Mouse (Mus musculus) thymus, postnatal 0 days (tissue): ENCODE data around the gene Flt4. TPM values are rescaled to one million over a fixed set of nuclear protein-coding genes. Genes with fewer than 3 reads are reported as not detected.
A peak's percentile ranks its signal among the peaks of the same experiment; 100 is the strongest.
"Not testable (repeated sequence)": the region's sequence is repeated elsewhere in the genome, so short reads cannot be mapped to it uniquely, and the experiment has no call there.

ENCODE experiments used
- DNase-seq: peaks from one replicate; pipeline ENCODE4 v3.0.0-alpha.2; 2015; ENCODE audit warnings: low spot score
- polyA plus RNA-seq: library from polyadenylated mRNA; unstranded; fragments of >200 nt; fragmentation: Nextera tagmentation; extraction: Ambion mirVana; gene quantifications from 2 replicates; pipeline ENCODE4 v1.2.1, GENCODE M21; 2015

Gene Flt4
- polyA plus RNA-seq = 0.31 and 0.35 TPM in 2 replicates

- not testable (repeated sequence) for DNase-seq
These were observed at the start of gene Flt4 for GRCm38 (mm10) chr11:49608938-49609867. TSS of gene Flt4 (plus strand) at chr11:49609263.

- peak; percentile 8 for DNase-seq
These were observed 34.0 kb upstream of the Flt4 start for GRCm38 (mm10) chr11:49575054-49575453.

DNA sequence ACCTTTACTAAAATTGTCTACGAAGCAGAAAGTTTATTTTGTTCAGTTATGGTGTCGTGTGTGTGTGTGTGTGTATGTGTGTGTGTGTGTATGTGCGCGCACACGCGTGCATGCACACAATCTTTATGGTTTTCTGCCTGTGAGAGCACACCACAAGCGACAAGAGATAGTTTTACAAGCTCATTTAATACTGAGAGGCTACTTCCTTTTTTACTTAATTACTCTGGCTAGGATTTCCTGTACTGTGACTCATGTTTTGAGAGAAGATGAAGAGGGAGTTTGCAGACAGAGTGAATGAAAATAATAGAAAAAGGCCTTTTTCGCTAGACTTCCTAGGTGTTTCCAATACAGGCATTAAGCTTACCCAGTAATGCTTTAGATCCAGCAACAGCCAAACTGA lies 28.6 kb upstream of the Flt4 start:
- not testable (repeated sequence) for DNase-seq

DNA sequence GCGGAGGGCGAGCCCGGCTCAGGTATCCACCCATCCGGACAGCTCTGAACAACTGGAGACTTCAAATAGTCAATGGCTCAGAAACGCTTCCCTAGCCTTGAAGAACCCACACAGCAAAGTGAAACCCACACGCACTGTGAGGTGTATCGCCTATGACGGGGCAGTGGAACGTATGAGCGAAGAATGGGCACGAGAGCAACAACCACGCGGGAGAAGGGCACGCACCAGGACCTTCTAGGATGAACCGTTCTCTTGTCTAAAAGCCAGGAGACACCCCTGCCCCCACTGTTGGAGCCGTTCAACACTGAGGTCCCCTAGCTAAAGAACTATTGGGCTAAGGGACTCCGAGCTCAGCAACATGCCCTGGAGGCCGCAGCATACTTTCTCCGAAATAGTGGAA lies 18.9 kb upstream of the Flt4 start:
- no peak for DNase-seq

DNA sequence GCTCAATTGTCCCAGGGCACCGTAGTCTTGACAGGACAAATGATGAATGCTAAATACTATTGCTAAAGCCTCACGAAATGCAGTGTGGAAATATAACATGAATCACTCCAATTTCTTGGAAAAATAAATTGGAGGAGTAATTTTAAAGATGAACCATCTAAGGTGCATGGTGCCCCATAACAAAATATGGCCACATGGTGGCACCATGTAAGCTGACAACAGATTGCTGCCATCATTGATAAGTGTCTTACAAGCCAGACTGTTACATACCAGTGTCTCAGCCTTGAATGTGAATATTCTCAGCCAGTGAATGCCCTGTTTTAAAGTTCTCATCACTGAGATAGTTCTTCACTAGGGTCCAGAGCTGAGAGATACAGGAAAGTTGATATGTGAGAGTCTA lies 11.9 kb upstream of the Flt4 start:
- DNase-seq = not testable (repeated sequence)

GRCm38 (mm10) chr11:49608306-49608705 lies 757 bp upstream of the Flt4 start:
- not testable (repeated sequence) for DNase-seq

- not testable (repeated sequence) for DNase-seq
These were observed 1.1 kb downstream of the Flt4 start for GRCm38 (mm10) chr11:49609868-49610824.

GRCm38 (mm10) chr11:49611349-49611748 lies 2.3 kb downstream of the Flt4 start:
- not testable (repeated sequence) for DNase-seq

DNA sequence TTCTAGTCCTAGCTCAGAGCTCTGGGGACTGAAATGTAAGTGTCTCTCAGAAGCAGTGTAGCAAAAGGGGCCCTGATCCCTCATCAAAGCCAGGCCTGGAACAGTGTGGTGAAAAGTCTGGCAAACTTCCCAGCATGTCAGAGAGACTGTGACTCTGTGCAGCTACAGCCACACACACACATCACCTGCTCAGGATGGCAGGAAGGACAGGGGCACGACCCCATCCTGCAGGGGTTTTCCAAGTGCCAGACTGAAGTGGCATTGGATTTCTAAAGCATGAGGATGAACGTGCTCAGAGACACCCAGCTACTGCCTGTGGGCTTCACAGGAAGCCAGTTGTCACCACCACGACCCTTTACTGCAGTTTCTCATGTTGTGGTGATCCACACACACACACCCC lies 3.1 kb downstream of the Flt4 start:
- no peak for DNase-seq

DNA sequence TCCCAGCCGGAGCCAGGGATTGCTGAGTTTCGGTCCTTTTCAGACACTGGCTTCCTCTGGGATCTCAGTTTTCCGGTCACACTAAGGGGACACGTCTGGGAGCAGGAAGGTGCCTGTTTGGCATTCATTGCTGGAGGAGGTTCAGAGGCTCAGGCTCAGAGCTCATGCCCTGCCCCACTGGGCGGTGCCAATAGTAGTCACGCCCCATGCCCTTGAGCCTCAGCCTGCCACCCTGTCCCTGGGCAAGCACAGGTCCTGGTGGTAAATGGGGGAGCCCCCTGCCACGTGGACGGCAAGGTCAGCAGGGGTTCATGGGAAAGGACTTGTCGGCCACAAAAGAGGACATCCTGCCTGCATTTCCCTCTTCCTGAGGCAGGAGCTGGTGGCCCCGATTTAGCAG lies 4.3 kb downstream of the Flt4 start:
- no peak for DNase-seq

GRCm38 (mm10) chr11:49615856-49616725 lies 7.0 kb downstream of the Flt4 start:
- DNase-seq = no peak

- DNase-seq = no peak
These were observed 9.4 kb downstream of the Flt4 start for GRCm38 (mm10) chr11:49618476-49618875.

DNA sequence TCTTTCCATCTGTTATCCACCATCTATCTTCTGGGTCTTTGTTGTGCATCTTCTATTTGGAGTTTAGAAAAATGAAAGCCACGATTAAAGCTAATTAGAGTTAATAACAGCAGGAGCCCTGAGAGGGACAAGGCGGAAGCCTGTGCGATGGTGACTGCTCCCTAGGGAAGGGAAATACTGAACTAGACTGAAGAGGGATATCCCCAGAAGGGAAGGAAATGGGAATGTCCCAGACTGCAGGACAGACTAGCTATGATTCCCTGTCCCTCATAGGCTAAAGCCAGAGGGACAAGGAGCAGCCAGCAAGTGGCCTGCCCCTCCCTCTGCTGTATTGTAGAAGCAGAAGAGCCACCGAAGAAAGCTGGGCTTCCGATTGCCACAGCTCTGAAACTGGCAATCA lies 12.9 kb downstream of the Flt4 start:
- no peak for DNase-seq

DNA sequence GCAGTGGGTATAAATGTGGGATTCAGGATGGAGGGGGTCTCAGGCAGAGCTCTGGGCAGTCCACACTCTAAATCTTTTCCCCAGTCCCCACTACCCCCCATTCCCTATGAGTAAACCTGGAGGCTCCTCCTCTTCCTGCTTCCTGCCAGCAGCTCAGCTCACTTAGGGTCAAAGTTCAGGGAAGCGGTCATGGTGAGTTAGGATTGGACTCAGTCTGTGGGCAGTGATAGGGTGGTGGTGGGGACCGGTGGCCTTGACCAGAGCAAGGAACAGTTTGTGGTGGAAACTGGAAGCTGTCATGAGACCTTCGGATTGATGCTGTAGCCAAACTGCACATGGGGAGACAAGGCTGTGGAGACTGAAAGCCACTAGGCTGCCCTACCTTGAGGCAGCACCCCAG lies 15.1 kb downstream of the Flt4 start:
- no peak for DNase-seq

DNA sequence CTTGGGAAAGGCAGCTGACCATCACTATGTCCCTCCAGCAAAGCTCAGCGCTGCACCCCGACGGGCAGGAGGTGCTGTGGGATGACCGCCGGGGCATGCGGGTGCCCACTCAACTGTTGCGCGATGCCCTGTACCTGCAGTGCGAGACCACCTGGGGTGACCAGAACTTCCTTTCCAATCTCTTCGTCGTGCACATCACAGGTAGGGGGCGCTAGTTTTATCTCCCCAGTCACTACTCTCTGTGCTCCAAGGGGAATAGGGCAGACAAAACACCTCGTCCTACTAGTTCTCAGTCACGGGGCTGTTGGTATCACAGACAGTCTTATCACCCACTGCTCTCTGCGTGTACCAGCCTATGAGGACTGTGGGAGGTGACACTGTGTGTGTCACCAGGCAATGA lies 16.8 kb downstream of the Flt4 start:
- DNase-seq = no peak

- no peak for DNase-seq
These were observed 17.7 kb downstream of the Flt4 start for GRCm38 (mm10) chr11:49626748-49627147.

DNA sequence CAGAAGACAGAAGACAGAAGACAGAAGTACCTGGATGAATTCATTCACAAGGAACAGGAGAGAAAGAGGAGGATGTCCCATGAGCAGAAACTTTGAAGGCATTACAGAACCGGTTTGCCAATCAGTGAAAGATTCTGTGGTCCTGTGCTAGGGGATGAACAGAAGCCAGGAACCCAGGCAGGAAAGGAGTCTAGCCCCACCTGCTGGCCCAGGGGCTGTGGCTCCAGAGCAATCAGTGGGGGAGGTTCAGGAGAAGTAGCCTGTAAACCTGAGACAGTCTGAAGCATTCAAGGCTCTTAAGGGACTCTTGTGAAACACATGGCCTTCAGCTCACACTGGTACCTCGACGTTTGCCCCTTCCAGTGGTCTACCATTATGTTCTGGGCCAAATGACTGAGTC lies 22.1 kb downstream of the Flt4 start:
- peak; percentile 26 for DNase-seq

DNA sequence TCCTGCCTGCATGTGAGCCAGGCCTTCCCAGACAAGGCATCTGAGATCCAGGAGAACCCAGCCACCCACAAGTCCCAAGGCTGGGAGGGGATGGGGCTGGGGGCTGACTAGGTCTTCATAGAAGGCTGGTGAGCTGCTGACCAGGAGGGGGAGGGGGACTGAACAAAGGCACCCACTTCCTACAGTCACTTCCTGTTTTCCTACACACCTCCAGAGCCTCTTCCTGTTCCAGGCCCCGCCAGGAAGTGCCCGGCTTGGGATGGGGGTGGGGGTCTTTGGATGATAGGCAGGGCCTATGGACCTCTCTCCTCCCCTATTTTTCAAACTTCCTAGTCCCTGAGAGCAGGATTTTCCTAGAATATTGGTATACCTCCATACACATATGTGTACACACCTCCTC lies 23.2 kb downstream of the Flt4 start:
- DNase-seq = no peak

- no peak for DNase-seq
These were observed 25.0 kb downstream of the Flt4 start for GRCm38 (mm10) chr11:49634101-49634500.

DNA sequence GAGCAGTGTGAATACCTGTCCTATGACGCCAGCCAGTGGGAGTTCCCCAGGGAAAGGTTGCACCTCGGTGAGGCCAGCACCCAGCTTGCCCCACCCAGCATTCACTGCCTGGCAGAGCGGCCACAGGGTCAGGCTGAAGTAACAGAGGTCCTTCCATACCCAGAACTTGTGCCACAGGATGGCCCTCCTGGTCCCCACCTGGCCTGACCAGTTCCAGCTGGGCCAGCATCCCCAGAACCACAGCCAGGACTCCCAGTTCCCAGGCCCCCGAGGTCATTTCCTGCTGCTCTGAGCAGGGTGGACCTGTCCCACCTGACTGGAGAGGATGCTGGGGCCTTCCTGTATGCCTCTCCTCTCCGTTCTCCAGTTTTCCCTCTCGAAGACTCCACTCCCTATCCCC lies 26.6 kb downstream of the Flt4 start:
- no peak for DNase-seq

- no peak for DNase-seq
These were observed 27.4 kb downstream of the Flt4 start for GRCm38 (mm10) chr11:49636449-49636848.
